Mouse (Mus musculus): Measurements from ENCODE around the gene Nkx6-1.

The Nkx6-1 gene

GRCm38 (mm10) chr5:101664945-101665615, at the start of gene Nkx6-1:
TSS of gene Nkx6-1 (minus strand) at chr5:101664996.
- no peak for DNase-seq (ENCODE audit: low read depth)

DNA sequence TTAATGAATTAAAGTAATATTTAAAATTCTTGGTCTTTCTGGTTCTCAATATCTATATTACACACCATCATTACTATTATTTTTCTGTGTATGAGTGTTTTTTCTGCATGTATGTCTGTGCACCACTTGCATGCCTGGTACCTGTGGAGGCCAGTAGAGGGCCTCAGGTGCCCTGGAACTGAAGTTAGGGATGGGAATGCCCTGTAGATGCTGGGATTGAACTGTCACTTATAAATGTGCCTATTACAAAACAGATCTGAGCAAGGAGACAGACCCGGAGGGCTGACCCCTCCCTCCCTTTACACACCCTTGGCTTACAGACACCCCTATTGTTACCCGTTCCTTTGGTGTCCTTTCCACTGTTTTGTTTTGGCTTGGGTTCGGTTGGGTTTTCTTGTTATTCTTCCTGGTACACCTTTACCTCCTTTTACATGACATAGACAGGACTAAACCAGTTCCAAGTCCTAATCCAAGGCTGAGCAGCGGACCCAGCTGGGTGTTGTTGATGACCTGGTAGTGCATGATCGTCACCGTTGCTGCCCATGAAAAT, 48.3 kb upstream of the Nkx6-1 start:
- no peak for DNase-seq (ENCODE audit: low read depth)

DNA sequence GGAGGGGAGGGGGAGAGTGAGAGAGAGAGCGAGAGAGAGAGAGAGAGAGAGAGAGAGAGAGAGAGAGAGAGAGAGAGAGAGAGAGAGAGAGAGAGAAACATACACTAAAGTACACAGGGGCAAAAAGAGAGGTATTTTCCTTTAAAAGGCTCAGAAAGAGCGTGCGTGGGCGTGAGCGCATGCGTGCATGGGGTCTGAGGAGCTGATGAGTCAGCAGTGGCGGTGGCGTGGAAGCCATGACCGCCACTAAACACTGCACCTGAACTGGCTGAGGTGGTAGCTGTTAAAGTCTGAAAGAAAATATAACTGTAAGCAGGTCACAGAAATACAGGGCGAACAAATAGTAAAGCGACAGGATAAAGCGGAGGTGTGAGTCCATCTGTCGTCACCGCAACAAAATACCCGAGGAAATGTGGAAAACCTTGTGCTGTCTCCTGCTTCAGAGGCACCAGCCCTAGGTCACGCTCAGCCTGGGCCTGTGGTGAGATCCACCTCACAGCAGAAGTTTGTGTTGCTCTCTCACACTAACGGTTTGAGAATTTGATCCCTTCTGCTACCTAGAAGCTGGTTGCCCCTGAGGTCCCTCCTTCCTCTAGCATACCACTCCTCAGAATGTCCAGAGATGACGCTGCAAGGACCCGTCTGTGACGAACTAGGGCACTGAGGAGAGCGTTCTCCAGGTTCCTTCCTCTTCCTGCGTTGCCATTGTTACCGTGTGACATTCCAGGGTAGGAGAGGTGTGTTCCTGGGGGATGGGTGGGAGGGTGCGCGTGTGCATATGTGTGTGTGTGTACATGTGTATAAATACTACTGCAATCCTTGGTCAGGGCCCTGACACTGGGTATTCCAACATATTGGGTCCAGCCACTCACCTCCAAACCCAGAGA, 38.8 kb upstream of the Nkx6-1 start:
- DNase-seq (ENCODE audit: low read depth) = peak; percentile 2

GRCm38 (mm10) chr5:101702636-101703035, 37.8 kb upstream of the Nkx6-1 start:
- DNase-seq (ENCODE audit: low read depth) = no peak

DNA sequence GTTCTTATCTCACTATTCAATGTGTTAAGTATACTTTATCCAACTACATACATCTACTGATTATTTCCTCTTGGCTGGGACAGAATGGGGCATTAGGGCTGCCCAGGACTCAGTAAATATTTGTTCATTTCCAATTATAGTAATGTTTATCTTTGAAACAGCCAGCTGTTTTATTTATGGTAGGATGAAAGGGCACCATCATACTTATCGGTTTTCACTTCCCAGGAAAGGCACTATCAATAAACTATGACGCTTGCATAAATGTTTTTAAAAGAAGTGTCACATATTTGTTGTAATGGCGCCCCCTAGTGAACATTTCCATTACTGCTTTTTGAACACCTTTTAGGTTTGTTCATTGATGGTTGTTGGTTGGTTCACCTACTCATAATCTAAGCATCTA, 35.8 kb upstream of the Nkx6-1 start:
- no peak for DNase-seq (ENCODE audit: low read depth)

GRCm38 (mm10) chr5:101688581-101688980, 23.8 kb upstream of the Nkx6-1 start:
- no peak for DNase-seq (ENCODE audit: low read depth)

DNA sequence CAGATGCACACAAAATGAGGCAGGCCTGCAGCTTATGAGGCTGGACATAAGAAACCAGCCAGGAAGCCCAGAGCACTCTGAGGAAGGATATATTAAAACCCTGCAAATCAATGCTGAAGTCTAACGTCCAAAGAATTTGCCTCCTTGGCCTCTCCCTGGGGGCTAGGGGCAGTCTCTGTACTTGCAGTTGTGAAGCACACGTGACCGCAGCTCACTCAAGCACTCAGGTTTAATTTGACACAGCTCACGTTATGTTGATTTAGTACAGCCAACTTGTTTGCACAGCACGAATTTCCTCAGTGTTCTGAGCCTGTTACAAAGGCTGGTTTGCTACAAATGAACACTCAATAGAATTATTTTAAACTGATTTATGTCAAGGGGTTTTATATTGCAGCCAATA, 18.5 kb upstream of the Nkx6-1 start:
- DNase-seq (ENCODE audit: low read depth) = no peak

DNA sequence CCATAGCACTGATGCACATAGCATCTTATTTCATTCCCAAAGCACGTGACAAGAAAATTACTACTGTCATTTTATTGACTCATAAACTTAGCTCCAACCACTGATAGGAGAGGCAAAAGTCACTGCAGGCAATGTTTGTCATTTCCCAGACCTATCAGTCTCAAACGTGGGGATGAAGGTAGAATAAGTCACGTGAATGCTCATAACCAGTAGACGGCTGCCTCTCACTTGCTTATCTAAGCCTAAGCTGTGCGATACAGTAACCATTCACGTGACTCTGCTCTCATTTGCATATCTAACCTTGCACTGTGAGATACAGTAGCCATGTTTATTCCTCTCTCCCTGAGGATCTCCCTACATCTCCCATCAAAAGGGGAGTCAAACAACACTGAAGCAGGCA, 15.5 kb upstream of the Nkx6-1 start:
- no peak for DNase-seq (ENCODE audit: low read depth)

DNA sequence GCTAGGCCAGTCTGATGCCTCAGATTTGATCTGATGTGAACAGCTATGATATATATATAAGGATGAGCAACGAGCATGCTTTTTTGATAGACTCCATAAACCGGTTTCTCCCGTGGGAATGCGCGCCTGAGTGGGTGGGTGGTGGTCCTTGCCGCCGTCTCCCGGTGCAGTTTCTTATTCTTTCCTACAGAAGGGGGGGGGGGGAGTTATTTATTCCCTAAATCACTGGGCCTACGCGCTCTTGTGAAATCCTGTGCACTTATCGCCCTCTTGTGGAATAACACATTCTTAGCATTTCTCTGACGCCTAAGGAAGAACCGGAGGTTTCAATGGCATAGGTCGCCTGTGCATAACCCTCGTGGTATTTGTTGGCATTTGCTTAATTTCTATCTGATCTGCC, 4.6 kb upstream of the Nkx6-1 start:
- peak; percentile 10 for DNase-seq (ENCODE audit: low read depth)

- no peak for DNase-seq (ENCODE audit: low read depth)
Measured at GRCm38 (mm10) chr5:101668475-101668874, 3.7 kb upstream of the Nkx6-1 start.

GRCm38 (mm10) chr5:101668028-101668427, 3.2 kb upstream of the Nkx6-1 start:
- DNase-seq (ENCODE audit: low read depth) = no peak

- DNase-seq (ENCODE audit: low read depth) = no peak
Measured at GRCm38 (mm10) chr5:101667263-101667990, 2.6 kb upstream of the Nkx6-1 start.

DNA sequence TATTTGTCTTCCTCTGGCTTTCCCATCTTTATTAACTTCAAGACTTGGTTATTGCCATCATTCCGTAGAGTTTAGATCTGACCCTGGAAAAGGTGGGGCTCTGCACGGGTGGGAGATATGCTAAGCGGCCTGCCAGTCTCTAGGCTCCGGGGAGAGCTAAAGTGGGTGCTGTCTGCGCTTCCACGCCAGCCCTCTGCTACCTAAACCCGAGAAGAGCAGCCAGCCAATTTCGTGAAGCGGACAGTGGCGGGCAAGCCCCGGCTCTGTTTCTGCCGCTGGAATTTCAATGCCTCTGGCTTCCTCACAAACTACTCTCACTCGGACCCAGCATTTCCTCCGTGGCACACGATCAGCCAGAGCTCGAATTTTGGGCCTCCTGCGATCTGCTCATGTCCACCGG, 1.9 kb upstream of the Nkx6-1 start:
- no peak for DNase-seq (ENCODE audit: low read depth)

DNA sequence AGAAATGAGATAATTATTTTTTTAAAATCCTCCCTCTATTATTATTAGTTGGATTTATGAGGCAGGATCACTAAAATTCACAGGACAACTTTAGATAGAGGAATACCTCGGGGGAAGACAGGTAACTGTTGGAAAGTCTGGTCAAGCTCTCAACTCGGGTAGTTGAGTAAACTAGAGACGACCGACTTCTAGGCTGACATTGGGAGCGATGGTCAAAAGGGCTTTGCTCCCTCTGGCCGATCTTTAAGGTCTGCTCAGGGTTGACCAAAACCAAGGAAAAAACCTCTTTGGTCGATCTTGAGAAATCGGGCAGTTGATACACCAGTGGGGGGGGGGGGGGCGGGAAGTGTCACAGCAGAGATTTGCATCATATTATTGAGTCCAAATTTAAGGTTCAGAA, 1.3 kb upstream of the Nkx6-1 start:
- DNase-seq (ENCODE audit: low read depth) = no peak

- no peak for DNase-seq (ENCODE audit: low read depth)
Measured at GRCm38 (mm10) chr5:101664423-101664921, 324 bp downstream of the Nkx6-1 start.

DNA sequence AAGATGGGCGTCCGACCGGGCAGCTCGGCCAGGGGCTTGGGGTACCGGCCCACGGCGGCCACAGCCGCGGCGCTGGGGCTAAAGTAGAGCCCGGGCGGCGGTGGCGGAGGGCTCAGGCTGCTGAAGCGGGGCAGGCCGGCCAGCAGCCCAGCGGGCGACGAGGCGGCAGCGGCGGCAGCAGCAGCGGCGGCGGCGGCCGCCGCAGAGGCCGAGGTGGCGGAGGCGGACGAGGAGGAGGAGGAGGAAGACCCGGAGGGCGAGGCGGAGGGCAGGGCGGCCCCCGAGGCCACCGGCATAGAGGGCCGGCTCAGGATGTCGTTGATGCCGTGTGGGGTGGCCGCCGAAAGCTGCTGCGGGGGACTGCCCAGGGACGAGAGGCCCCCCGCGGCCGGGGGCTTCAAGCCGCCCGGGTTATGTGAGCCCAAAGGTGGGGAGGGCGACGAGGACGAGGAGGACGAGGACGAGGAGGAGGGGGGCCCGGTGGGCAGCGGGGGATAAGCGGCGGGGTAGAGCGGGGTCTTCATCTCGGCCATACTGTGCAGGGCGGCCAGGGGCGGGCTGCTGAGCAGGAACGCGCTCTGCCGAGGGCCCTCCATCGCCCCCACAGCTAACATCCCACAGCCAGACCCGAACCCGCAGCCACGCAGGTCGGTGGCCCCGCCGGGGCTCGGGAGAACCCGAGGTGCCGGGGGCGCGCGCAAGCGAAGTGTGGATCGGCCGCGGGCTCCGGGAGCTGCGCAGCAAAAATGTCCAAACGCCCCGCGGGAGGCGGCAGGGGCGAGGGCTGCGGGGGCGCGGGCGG, 974 bp downstream of the Nkx6-1 start:
- DNase-seq (ENCODE audit: low read depth) = no peak

DNA sequence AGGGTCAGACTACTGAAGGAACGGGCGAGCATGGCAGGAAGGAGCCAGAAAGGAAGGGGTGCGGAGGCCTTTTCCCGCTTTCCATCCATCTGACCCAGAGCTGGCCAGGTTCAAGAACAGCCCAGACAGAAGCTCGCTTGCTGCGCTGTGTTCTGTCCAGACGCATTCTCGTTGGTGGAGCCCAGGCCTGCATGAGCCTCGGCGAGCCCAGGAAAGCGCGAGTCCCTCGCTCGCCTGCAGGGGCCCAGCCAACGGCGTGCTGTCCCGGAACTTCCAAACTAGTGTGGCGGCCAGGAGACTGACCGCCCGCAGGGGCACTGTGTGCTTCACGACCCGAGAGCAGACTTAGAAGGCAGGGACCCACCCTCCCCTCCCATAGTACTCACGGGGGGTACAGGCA, 1.6 kb downstream of the Nkx6-1 start:
- no peak for DNase-seq (ENCODE audit: low read depth)

- no peak for DNase-seq (ENCODE audit: low read depth)
Measured at GRCm38 (mm10) chr5:101662485-101662884, 2.3 kb downstream of the Nkx6-1 start.

DNA sequence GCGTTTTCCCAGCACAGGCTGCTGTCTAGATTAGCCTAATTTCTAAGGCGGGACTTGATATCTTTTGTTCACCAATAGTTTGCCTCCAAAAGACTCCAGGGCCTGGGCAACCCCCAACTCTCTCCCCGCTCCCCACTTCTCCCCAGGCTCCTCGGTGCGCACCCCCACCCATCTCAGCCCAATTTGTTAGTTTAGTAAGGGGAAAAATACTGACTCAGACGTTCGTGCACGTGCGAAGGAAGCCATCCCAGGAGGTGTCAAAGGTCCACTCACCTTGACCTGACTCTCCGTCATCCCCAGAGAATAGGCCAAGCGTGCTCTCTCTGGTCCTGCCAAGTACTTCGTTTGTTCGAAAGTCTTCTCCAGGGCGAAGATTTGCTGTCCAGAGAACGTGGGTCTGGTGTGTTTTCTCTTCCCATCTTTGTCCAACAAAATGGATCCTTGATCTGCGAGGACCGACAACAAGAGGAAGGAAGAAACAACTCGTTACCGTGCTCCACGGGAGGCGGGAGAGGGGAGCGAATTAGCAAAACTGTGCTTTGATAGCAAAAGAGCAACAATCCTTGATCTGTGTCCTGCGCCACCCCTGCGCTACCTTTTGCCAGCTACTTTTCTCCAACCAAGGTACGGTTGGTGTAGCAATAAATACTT, 3.1 kb downstream of the Nkx6-1 start:
- DNase-seq (ENCODE audit: low read depth) = no peak

DNA sequence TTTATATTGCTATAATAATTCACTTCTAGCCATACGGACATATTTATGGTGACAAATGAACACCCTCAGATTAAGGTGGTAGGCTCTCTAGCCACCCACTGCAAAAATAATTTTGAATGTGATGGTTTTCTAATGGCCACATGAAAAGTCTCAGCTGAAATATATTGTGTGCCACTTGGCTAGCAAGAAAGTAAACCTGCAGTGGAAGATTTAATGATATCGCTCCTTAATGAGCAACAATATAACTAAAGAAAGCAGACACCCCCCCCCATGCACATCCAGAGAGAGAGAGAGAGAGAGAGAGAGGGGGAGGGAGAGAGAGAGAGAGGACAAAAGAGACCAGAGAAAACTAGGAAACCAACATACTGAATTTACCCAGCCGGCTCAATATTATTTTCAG, 4.1 kb downstream of the Nkx6-1 start:
- no peak for DNase-seq (ENCODE audit: low read depth)

DNA sequence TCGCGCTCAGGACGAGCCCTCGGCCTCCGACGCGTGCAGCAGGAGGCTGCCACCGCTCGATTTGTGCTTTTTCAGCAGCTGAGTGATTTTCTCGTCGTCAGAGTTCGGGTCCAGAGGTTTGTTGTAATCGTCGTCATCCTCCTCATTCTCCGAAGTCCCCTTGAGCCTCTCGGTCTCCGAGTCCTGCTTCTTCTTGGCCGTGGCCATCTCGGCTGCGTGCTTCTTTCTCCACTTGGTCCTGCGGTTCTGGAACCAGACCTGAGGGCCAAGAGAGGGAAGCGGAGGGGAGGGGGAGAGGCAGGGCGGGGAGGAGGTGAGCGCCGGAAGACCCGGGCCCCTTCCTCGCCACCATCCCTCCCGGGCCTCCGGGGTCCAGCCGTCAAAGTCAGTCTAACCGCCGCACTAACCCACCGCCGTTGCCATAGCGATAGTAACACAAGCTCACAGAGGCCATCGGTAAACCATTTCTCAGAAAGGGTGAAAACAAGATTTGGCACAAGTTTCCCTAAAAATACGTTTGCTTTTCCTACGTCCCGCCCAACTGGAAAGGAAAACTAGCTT, 5.3 kb downstream of the Nkx6-1 start:
- DNase-seq (ENCODE audit: low read depth) = no peak

All from fibroblast of lung, adult 2 months (primary cell).